Mouse (Mus musculus): Measurements from ENCODE around the gene Il4i1. TPM values are rescaled to one million over a fixed set of nuclear protein-coding genes. Genes with fewer than 3 reads are reported as not detected.

The Il4i1 gene
- polyA plus RNA-seq, 1 experiment from 2014 or later = 1.8 TPM

DNA sequence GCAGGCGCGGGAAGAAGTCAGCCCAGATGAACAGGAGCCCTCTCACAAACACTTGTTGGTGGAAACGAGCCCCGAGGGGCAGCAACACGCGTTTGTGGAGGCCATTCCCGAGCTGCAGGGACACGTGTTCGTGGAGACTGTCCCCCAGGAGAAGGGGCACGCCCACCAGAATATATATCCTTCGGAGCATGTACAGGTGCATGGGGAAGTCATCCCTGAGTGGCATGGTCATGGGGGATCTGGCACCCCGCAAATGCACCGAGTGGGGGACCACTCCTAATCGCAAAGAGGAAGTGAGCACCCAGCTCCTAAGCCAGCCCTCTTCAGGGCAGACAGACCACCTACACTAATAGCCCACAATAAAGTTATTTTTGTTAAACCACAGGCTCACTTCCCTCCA, 24.2 kb downstream of the Il4i1 start:
- Histone ChIP-seq H3K9ac (ENCODE audit: low read depth, low read length) (peak overlapping the region; percentile 69; the same call in 1 of the 2 replicates), H3K4me1 (ENCODE audit: control insufficient read depth, insufficient read depth, low read length) (peaks cover 18% of the 10 kb centered on the region)
- 54% methylated on average over 14 of the region's 14 CpGs for WGBS

DNA sequence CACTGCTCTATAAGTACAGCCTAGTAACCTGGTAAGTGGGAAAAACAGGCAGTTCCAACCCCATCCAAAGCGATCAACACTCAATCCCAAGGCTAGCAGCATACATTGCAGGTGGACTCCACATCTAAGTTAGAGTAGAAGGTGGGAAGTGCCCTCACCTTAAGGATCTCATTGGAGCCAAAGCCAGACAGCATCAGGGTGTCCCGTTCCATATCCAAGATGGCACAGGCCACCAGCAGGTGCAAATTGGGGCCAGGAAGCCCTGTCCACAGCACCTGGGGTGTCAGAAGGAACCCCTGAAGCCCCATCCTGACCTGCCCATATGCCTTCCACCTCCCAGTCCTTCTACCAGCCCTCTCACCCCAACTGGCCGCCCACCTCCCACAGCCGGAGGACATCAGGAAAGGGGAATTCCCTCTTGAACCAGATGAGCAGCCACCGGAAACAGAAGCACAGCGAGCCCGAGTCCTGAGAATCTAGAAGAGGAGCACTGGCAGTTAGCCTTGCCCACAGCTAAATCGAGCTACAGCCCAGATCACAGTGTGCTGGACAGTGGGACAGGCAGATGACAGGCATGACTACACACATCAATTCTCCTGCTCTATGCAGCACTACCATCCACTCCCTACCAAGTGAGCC, 25.8 kb downstream of the Il4i1 start:
- no peak overlapping the region for H3K4me3 ChIP-seq (ENCODE audit: low read length)
- no peak overlapping the region for H3K9ac ChIP-seq (ENCODE audit: low read depth, low read length)
- H3K27ac ChIP-seq (ENCODE audit: low read length) = no peak overlapping the region
- ATAC-seq = no peak
- no peak overlapping the region for H3K4me2 ChIP-seq (ENCODE audit: low read depth, low read length)
- peaks cover 12% of the 10 kb centered on the region for H3K4me1 ChIP-seq (ENCODE audit: control insufficient read depth, insufficient read depth, low read length)
- WGBS = 92% methylated on average over 8 of the region's 8 CpGs
- H3K36me3 ChIP-seq (ENCODE audit: control insufficient read depth, insufficient read depth, low read length) = peaks cover 29% of the 10 kb centered on the region
- H3K27me3 ChIP-seq (replicated peaks; ENCODE audit: control insufficient read depth, insufficient read depth, low read length) = peaks cover 5% of the 10 kb centered on the region; the same call in 1 of the 2 replicates
- H3K9me3 ChIP-seq (ENCODE audit: control insufficient read depth, low read length) = no peaks in the 10 kb centered on the region

More for the DNA sequence above, 24.2 kb downstream of the Il4i1 start:
- Histone ChIP-seq H3K4me2 (ENCODE audit: low read depth, low read length) (peak overlapping the region; percentile 81; the same call in 1 of the 2 replicates), H3K27ac (ENCODE audit: low read length) (no peak overlapping the region), H3K36me3 (ENCODE audit: control insufficient read depth, insufficient read depth, low read length) (peaks cover 15% of the 10 kb centered on the region), H3K27me3 (replicated peaks; ENCODE audit: control insufficient read depth, insufficient read depth, low read length) (peaks cover 5% of the 10 kb centered on the region; the same call in 1 of the 2 replicates), H3K4me3 (ENCODE audit: low read length) (peak overlapping the region; percentile 44; the same call in 1 of the 2 replicates), H3K9me3 (ENCODE audit: control insufficient read depth, low read length) (no peaks in the 10 kb centered on the region)
- ATAC-seq = no peak

DNA sequence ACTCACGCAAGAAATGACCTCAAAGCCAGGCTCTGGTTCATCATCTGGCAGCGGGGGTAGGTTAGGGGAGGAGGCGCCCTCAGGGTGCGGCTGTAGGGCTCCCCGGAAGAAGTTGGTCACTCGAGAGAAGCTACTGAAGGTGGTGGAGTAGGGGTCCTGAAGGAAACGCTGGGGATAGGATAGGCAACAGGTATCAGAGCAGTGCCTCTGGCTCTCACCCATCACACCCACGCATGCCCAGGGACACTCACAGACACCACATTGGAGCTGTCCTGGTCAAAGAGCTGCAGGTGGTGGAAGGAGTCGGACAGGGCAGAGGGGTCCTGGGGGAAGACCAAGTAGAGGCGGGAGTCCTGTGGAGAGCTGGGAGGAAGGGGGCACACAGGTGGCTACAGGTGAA, 28.8 kb downstream of the Il4i1 start:
- no peak overlapping the region for H3K4me3 ChIP-seq (ENCODE audit: low read length)
- peaks cover 5% of the 10 kb centered on the region; the same call in 1 of the 2 replicates for H3K27me3 ChIP-seq (replicated peaks; ENCODE audit: control insufficient read depth, insufficient read depth, low read length)
- H3K4me1 ChIP-seq (ENCODE audit: control insufficient read depth, insufficient read depth, low read length) = peaks cover 13% of the 10 kb centered on the region
- H3K9ac ChIP-seq (ENCODE audit: low read depth, low read length) = no peak overlapping the region
- H3K9me3 ChIP-seq (ENCODE audit: control insufficient read depth, low read length) = no peaks in the 10 kb centered on the region
- WGBS = 91% methylated on average over 10 of the region's 10 CpGs
- no peak overlapping the region for H3K4me2 ChIP-seq (ENCODE audit: low read depth, low read length)
- peaks cover 29% of the 10 kb centered on the region for H3K36me3 ChIP-seq (ENCODE audit: control insufficient read depth, insufficient read depth, low read length)
- no peak overlapping the region for H3K27ac ChIP-seq (ENCODE audit: low read length)
- no peak for ATAC-seq

DNA sequence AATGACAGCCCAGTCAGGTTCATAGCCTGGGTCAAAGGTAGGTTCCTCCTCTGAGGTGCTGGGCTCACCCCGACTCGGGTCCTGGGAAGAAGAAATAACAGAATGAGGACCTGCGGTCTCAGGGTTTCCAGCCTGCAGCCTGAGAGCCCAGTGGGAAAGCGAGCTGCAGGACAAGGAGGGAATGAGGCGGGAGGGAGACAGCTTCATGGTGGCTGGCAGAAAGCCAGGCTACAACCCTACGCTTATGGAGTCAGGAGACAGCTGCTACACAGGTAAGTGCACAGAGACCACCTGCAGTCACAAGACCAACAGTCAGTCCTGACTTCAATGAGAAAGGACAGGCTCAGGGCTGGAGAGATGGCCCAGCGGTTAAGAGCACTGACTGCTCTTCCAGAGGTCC, 30.6 kb downstream of the Il4i1 start:
- Histone ChIP-seq H3K4me3 (ENCODE audit: low read length) (no peak overlapping the region), H3K9ac (ENCODE audit: low read depth, low read length) (no peak overlapping the region), H3K4me1 (ENCODE audit: control insufficient read depth, insufficient read depth, low read length) (peaks cover 19% of the 10 kb centered on the region), H3K36me3 (ENCODE audit: control insufficient read depth, insufficient read depth, low read length) (peaks cover 30% of the 10 kb centered on the region), H3K9me3 (ENCODE audit: control insufficient read depth, low read length) (no peaks in the 10 kb centered on the region), H3K4me2 (ENCODE audit: low read depth, low read length) (no peak overlapping the region), H3K27me3 (replicated peaks; ENCODE audit: control insufficient read depth, insufficient read depth, low read length) (no peaks in the 10 kb centered on the region), H3K27ac (ENCODE audit: low read length) (no peak overlapping the region)
- ATAC-seq = no peak
- 93% methylated on average over 7 of the region's 7 CpGs for WGBS

- Histone ChIP-seq H3K4me2 (ENCODE audit: low read depth, low read length) (peak overlapping the region; percentile 94), H3K4me3 (ENCODE audit: low read length) (peak overlapping the region; percentile 82), H3K9me3 (ENCODE audit: control insufficient read depth, low read length) (no peaks in the 10 kb centered on the region), H3K4me1 (ENCODE audit: control insufficient read depth, insufficient read depth, low read length) (peaks cover 19% of the 10 kb centered on the region), H3K36me3 (ENCODE audit: control insufficient read depth, insufficient read depth, low read length) (peaks cover 25% of the 10 kb centered on the region), H3K27ac (ENCODE audit: low read length) (no peak overlapping the region), H3K9ac (ENCODE audit: low read depth, low read length) (peak overlapping the region; percentile 62), H3K27me3 (replicated peaks; ENCODE audit: control insufficient read depth, insufficient read depth, low read length) (no peaks in the 10 kb centered on the region)
- ATAC-seq = no peak
- WGBS = 64% methylated on average over 5 of the region's 5 CpGs
Observed at GRCm38 (mm10) chr7:44847772-44848171, 31.6 kb downstream of the Il4i1 start.

DNA sequence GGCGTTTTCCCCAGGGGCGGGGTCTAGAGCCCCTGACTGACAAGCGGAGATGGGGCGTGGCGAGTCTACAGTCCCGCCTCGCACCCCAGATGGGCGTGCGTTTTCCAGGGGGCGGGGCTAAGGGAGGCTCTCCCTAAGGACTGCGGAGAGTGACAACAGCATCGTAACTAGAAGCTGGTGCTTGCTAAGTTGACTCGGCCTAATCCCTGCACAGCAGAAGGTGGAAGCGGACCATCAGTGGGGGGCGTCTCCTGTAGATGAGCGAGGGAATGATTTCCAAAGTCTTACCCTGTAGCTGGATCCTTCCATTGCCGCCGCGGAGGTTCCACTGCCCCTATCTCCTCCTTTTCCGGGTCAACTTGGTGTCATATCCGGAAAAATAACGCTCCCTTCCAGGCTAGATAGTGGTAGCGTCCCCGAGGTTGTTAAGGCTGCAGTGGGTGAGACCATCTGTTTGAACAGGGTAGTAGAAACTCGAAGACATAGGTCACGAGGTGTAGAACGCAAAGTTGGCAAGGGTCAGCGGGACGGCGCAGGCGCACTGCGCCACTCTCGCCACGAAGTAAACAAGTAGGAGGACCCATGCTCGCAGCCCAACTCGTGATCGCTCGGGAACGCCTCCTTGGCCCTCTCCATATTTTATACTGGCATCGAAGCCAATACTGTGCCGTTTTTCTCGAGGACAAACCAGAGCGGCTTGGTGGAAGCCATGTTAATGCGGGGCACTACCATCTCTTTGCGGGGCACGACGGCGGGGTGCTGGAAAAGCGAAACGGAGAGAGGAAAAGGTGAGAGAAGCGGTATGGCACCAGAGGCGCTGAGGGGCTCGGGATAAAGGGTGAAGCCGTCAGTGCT, 32.6 kb downstream of the Il4i1 start, which contains the start of the genes Akt1s1 and Tbc1d17:
Akt1s1 (plus strand) TSS at position 431 of the 855 bp plus-strand sequence.
Tbc1d17 (minus strand) TSS at position 519 of the 855 bp plus-strand sequence.
- Histone ChIP-seq H3K9me3 (ENCODE audit: control insufficient read depth, low read length) (no peaks in the 10 kb centered on the region), H3K27me3 (replicated peaks; ENCODE audit: control insufficient read depth, insufficient read depth, low read length) (no peaks in the 10 kb centered on the region)
- under 1% methylated on average over 54 of the region's 54 CpGs for WGBS

DNA sequence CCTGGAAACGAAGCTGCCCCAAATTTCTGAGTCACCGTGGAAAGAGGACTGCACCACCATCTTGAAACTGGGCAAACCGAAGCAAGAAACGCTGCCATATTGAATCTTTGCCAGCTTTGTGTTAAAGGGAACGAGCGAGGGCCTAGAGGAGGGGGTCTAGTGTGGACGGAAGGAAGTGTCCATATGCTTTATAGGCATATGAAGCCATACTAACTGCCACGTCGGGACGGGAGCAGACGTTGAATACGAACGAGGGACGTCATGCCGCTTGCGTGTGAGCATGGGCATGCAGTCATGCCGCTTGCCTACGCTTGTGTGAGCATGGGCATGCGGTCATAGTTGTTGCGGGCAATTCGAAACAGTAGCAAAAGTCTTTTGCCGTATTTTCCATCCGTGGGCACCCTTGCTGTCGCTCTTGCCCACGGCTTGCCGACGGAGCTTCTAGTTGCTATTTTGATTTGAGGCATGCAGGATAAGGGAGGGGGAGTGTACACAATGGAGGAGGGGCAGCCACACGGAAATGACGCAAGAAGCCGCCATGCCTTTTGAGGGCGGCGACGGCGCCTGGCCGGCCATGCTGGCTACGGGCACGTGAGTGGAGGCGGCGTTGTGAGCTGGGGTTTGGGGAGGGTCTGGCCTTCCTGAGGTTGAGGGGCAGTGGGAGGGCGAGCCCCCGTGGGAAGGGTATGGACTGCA, 33.4 kb downstream of the Il4i1 start:
- WGBS = under 1% methylated on average over 41 of the region's 41 CpGs

More for the DNA sequence above, 32.6 kb downstream of the Il4i1 start, which contains the start of the genes Akt1s1 and Tbc1d17:
- H3K4me3 ChIP-seq (ENCODE audit: low read length) = peak within 1 kb of the TSS; percentile 82
- peak; percentile 83 for ATAC-seq
- H3K4me2 ChIP-seq (ENCODE audit: low read depth, low read length) = peak within 1 kb of the TSS; percentile 94
- peaks cover 28% of the 10 kb centered on the region for H3K4me1 ChIP-seq (ENCODE audit: control insufficient read depth, insufficient read depth, low read length)
- peaks cover 22% of the 10 kb centered on the region; the same call in 1 of the 2 replicates for H3K36me3 ChIP-seq (ENCODE audit: control insufficient read depth, insufficient read depth, low read length)
- peak within 1 kb of the TSS; percentile 99 for H3K27ac ChIP-seq (ENCODE audit: low read length)
- H3K9ac ChIP-seq (ENCODE audit: low read depth, low read length) = peak within 1 kb of the TSS; percentile 91

GRCm38 (mm10) chr7:44850146-44850545, 34.0 kb downstream of the Il4i1 start:
- Histone ChIP-seq H3K4me3 (ENCODE audit: low read length) (peak overlapping the region; percentile 82), H3K4me1 (ENCODE audit: control insufficient read depth, insufficient read depth, low read length) (peaks cover 33% of the 10 kb centered on the region), H3K27ac (ENCODE audit: low read length) (peak overlapping the region; percentile 99), H3K36me3 (ENCODE audit: control insufficient read depth, insufficient read depth, low read length) (peaks cover 16% of the 10 kb centered on the region; the same call in 1 of the 2 replicates), H3K27me3 (replicated peaks; ENCODE audit: control insufficient read depth, insufficient read depth, low read length) (no peaks in the 10 kb centered on the region), H3K9ac (ENCODE audit: low read depth, low read length) (peak overlapping the region; percentile 91), H3K9me3 (ENCODE audit: control insufficient read depth, low read length) (no peaks in the 10 kb centered on the region), H3K4me2 (ENCODE audit: low read depth, low read length) (peak overlapping the region; percentile 67)
- ATAC-seq = peak; percentile 45
- under 1% methylated on average over 33 of the region's 33 CpGs for WGBS

More for the DNA sequence above, 33.4 kb downstream of the Il4i1 start:
- Histone ChIP-seq H3K27ac (ENCODE audit: low read length) (peak overlapping the region; percentile 99), H3K27me3 (replicated peaks; ENCODE audit: control insufficient read depth, insufficient read depth, low read length) (no peaks in the 10 kb centered on the region), H3K4me1 (ENCODE audit: control insufficient read depth, insufficient read depth, low read length) (peaks cover 31% of the 10 kb centered on the region), H3K9me3 (ENCODE audit: control insufficient read depth, low read length) (no peaks in the 10 kb centered on the region), H3K9ac (ENCODE audit: low read depth, low read length) (peak overlapping the region; percentile 91), H3K36me3 (ENCODE audit: control insufficient read depth, insufficient read depth, low read length) (peaks cover 17% of the 10 kb centered on the region; the same call in 1 of the 2 replicates), H3K4me3 (ENCODE audit: low read length) (peak overlapping the region; percentile 82), H3K4me2 (ENCODE audit: low read depth, low read length) (peak overlapping the region; percentile 67)
- ATAC-seq = peak; percentile 65
